Mouse (Mus musculus): ENCODE data around the gene Tsc22d1. TPM values are rescaled to one million over a fixed set of nuclear protein-coding genes. Genes with fewer than 3 reads are reported as not detected.

Tsc22d1 gene
- total RNA-seq, 2 experiments from 2014 or later: 540 to 554 TPM

- no peak for DNase-seq
These were observed 34.2 kb downstream of the Tsc22d1 start for GRCm38 (mm10) chr14:76448987-76449386.

DNA sequence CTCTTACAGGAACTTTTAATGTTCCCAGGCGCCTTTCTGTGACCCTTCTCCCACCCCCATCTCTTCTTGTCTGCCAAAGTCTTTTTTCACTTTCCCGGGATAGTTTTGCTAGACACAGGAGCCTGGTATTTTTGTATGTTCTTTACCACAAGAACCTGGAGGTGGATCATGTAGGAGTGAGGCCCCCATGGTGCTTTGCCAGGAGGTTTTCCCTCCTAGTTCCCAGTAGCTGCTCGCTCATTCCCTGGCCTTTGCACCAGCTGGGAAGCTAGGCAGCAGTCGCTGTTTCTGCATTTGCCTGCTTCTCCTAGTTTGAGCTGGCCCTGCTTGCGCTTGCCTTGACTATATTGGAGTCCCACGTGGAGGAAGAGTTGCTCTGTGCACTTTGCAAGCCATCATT is 36.2 kb downstream of the Tsc22d1 start:
- no peak for DNase-seq

DNA sequence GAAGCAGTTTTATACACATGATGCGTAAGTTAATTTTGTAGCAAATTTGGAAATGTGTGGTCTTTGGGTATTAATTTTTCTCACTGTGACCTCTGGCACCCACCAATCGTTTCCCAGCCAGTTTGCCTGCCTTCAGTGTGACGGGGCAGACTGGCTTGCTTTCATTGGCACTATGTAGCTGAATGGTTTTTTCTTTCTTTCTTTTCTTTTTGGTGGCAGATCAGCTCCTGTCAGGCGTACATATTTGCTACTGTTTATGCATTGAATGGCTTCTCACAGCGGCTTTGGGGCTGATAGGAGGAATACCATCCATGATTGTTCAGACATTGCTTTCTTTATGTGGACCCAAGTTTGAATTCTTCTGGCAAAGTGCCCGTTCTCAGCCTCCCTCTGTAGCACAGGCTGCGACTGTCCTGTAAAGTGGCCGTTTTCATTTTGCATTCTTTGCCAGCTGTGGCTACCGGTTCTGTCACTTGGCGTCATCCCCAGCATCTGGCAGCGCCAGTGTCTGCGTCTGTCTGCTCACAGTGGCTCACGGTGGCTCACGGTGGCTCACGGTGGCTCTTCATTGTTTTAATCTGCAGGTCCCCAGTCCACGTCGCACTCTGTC is 38.1 kb downstream of the Tsc22d1 start:
- no peak for DNase-seq

- no peak for DNase-seq
These were observed 39.9 kb downstream of the Tsc22d1 start for GRCm38 (mm10) chr14:76454673-76455072.

GRCm38 (mm10) chr14:76455159-76455558 is 40.4 kb downstream of the Tsc22d1 start:
- no peak for DNase-seq

DNA sequence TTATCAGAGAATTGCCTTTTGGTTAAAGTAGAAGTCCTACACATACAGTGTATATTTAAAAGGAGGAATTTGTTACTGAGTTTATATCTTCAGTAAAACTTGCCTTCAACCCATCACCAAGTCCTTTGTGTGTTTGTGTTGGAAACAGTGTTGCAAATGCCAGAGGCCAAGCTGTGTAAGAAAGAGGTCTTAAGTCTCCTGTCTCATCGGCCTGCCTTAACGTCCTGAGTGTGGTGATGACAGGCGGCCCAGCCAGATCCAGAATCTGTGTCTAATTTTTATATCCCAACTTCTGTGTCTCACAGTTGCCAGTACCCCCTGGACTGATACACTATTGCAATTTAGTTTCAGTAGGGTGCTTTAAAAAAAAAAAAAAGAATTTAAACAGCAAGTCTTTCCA is 42.9 kb downstream of the Tsc22d1 start:
- DNase-seq: no peak

GRCm38 (mm10) chr14:76460181-76460580 is 45.4 kb downstream of the Tsc22d1 start:
- no peak for DNase-seq

DNA sequence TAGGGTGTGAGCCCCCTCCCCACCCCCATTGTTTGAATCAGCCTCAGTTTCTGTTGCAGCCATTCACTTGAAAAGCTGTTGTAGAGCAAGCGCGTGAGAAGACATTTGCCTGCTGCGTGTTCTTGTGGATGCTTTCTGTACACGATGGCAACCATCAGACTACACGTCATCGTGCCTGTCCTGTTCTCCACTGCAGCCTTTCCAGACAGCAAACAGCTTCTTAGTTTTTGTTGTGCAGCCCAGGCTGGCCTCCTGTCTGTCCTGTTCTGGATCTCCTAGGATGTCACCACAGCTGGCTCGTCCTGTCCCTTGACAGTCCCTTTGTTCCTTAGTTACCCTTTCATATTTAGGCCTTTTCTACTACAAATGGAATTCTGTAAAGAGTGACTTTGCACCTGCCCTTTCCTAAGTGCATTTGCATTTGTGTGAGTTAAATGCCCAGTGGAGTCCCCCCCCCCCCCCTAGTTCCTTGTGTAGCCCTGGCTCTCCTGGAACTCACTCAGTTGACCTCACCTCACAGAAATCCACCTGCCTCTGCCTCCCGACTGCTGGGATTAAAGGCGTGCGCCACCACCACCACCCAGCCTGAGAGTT is 46.5 kb downstream of the Tsc22d1 start:
- DNase-seq: no peak

GRCm38 (mm10) chr14:76463414-76464098 is 48.8 kb downstream of the Tsc22d1 start:
- no peak for DNase-seq

- no peak for DNase-seq
These were observed 50.2 kb downstream of the Tsc22d1 start for GRCm38 (mm10) chr14:76464967-76465366.

GRCm38 (mm10) chr14:76466641-76467323 is 52.0 kb downstream of the Tsc22d1 start:
- DNase-seq: peak; percentile 45 to 50

DNA sequence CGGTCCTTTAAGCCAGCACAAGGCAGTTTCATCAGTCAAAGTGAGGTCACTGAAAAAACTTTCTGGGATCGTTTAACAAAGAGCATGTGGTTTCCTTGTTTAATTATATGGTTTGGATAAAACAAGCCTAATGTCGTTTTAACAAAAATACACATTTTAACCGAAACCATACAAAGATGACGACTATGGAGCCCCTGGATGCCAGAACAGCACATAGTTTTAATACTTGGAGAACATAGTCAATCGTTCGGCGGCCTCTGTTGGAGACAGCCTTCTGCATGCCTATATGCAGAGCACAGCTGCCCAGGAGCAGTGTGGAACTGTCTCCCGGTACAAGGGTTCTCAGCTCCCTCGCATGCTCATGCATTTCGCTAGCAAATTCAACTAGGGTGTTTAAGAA is 53.2 kb downstream of the Tsc22d1 start:
- no peak for DNase-seq

- no peak for DNase-seq
These were observed 56.5 kb downstream of the Tsc22d1 start for GRCm38 (mm10) chr14:76471301-76471700.

GRCm38 (mm10) chr14:76472487-76472886 is 57.7 kb downstream of the Tsc22d1 start:
- no peak for DNase-seq

DNA sequence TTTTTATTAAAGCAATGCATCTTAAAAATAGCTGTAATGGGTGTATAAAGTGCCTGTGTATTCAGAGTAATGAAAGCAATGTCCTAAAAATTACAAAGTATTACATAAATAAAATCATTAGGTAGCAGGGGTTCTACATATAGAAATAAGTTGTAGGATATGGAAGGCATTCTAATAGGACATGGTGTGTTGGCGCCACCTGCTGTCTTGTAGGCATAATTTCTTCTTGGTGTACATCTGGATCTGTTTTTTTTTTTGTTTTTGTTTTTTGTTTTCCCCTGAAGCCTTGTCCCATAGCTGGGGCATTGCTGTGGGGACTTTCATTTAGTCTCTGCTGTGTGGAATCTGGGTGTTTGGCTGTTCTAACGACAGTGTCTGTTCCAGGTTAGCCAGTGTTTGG is 58.6 kb downstream of the Tsc22d1 start:
- DNase-seq: no peak

GRCm38 (mm10) chr14:76474165-76474564 is 59.4 kb downstream of the Tsc22d1 start:
- no peak for DNase-seq

GRCm38 (mm10) chr14:76476770-76477169 is 62.0 kb downstream of the Tsc22d1 start:
- no peak for DNase-seq

- no peak for DNase-seq
These were observed 63.3 kb downstream of the Tsc22d1 start for GRCm38 (mm10) chr14:76478076-76478475.

- no peak for DNase-seq
These were observed 63.9 kb downstream of the Tsc22d1 start for GRCm38 (mm10) chr14:76478616-76479015.

GRCm38 (mm10) chr14:76479867-76480266 is 65.1 kb downstream of the Tsc22d1 start:
- DNase-seq: no peak

- no peak for DNase-seq
These were observed 65.7 kb downstream of the Tsc22d1 start for GRCm38 (mm10) chr14:76480507-76480906.

GRCm38 (mm10) chr14:76483701-76484100 is 68.9 kb downstream of the Tsc22d1 start:
- DNase-seq: no peak

DNA sequence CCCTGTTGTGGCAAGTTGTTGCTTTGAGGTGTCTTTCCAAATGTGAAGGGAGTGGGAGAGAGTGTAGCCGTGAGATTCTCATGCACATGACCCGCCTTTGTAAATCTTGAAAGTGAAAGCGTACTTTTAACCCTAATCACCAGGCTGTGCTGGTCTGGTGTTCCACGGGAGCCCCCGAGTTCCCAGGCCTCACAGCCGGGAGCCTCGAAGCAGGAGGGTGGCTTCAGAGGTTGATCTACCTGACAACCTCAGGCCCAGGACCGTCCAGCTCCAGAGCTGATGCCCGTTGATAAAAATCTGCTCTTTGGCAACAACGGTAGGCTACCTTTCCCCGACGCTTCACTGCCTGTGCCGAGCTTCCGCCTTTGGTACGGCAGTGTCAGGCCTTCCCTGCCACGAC is 72.8 kb downstream of the Tsc22d1 start:
- no peak for DNase-seq
